Mouse (Mus musculus) kidney, postnatal 4 days (tissue): ENCODE measurements at regions not wholly inside any gene's neighbourhood (a gene's known extent, or its start where the extent isn't known, plus 50 kb on each side); places are given as distances from the start of the nearest gene placed in this dataset.

Source experiments
- DNase-seq, 2 experiments: peaks; one replicate each; pipeline ENCODE4 v3.0.0; 2021; ENCODE audit warnings: mixed read lengths in 2 of 2

- no peak for DNase-seq
These were observed 130.4 kb upstream of the Tmtc2 start for GRCm38 (mm10) chr10:105704472-105705235.

GRCm38 (mm10) chr10:105693131-105693530 lies 118.9 kb upstream of the Tmtc2 start:
- DNase-seq, result no peak

DNA sequence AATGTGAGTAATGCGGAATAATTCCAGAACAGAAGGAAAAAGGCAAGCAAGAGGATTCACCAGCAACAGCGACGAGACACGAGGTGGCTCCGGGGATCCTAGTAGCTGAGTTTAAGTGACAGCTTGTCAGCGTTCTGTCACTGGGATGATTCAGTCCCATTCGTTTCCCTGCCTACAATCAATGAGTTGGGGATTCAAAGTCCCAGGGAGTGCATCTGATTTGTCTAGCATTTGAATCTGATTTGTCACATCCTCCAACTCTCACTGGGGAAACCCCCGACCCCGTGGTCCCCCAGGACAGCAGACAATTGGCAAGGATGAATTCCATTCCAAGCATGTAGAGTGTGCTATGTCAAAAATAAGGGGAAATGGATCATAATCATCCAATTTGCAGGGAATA lies 115.1 kb upstream of the Tmtc2 start:
- no peak for DNase-seq

DNA sequence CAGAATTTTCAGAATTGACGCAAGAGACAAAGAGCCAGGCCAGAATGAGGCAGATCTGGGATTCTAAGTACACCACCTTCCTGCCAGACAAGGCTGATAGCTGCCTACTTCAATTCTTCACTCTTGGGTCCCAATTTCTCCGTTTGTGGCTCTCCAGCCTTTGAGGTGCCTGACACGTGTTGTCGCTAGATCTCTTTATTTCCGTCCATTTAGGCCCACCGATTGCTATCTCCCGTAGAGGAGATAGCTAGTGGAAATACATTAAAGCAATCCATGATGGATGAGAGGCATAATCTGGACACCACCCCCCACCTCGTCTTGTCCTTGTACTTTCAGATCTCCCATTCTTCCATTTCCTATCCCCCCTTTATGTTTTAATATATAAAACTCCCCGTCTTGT lies 114.6 kb upstream of the Tmtc2 start:
- DNase-seq, result no peak

DNA sequence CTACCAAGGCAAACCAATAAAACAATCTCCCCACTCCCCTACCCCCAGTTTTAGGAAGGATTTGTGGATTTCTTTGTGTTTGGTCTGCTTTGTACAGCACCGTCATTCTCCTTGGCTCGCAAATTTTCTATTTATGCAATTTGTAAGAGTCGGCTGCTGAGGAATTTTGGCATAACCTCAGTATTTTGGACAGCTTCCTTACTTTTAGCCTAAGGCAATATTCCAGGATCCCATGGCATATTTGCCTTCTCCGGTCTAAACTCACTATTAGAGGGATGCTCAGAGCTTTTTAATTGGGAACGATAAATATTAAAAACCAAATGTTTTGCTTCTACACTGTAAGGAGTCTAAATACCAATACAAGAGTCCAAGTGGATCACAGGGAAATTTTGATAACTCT lies 112.6 kb upstream of the Tmtc2 start:
- DNase-seq, result no peak

DNA sequence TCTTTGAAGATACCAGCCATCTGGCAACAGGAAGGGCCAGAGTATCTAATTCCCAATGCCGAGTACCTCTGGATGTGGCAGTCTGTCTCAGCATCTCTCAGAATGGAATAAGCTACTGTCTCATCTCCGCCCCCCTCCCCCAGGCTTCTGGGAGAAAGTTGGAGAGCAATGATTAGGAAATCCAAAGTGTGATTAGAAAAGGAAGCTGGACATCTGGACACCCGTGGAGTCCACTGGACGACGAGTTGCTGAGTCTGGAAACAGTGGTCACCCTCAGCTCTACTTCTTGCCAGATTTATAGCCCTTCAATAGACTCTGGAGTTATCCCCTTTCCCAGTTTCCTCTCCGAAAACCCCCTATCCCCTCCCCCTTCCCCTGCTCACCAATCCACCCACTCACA lies 105.3 kb upstream of the Tmtc2 start:
- no peak for DNase-seq

GRCm38 (mm10) chr10:105666959-105667358 lies 92.7 kb upstream of the Tmtc2 start:
- no peak for DNase-seq

- DNase-seq, result no peak
These were observed 86.5 kb upstream of the Tmtc2 start for GRCm38 (mm10) chr10:105660761-105661160.

DNA sequence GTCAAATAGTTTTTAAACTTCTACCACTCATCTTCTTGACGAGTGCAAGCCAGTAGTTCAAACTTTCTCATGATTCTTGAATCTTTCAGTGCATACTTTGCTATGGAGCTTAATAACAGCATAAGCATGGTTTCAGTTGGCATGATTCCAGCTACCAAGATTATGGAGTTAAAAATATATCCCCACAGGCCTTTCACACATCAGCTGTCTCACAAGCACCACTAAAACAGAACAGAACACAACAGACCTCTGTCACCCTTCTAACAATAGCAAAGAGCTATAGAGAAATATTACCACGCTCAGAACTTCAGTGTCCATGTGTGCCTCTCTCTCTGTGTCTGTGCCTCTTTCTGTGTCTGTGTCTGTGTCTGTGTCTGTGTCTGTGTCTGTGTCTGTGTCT lies 82.5 kb upstream of the Tmtc2 start:
- no peak for DNase-seq

DNA sequence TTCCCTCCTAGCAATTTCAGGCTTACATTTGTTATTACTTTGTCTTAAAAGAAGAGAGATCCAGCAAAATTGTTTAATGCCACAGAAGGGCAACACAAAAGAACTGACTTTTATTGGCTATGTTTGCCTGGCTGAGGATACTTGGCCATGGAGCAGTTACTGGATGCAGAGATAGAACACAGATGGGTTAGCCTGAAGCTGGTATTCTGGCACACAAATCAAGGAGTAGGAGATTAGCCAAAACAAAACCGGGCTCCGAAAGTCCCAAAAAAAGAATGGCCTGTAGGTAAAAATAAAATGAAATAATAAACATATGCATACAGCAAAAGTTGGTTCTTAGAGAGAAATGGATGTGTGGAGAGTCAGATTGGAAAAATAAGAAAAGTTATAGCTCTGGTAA lies 78.2 kb upstream of the Tmtc2 start:
- no peak for DNase-seq

DNA sequence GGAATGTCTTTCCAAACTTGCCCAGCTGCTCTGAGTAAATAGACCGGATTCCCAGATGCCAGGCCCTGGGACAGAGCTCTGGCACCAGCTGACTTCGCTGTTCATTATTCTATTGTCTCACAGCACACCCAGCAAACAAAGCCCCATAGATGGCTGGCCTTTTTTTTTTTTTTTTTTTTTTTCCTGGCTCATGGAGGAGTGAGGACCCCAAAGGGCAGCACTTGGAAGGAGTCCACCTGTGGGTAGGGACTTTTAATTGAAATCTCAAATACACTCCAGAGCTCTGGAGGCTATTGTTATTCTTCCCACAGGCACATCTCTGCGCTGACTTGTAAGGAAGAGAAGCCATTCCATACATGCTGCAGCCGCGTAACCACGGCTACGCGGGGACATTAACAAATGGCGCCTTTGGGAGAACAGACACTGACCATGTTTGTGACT lies 64.8 kb upstream of the Tmtc2 start:
- peak in 1 of 2 experiments; percentile 14 for DNase-seq

DNA sequence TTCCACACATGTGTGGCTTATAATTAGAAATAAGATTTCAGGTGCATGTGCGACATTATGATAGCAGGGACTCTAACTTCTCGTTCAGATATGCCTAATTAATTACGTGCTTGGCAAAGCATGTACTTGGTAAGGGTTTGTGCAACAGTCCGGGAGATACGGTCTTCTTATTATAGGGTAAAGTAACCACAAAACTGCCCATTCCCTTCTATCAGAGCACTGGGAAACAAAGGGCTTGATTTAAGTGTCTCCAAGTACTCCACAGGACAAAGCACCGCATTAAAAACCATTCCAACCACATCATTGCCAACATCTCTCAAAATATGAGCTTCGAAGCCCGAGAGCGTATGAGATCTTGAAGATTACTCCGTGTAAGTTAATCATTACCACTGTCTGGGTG lies 64.2 kb upstream of the Tmtc2 start:
- no peak for DNase-seq

DNA sequence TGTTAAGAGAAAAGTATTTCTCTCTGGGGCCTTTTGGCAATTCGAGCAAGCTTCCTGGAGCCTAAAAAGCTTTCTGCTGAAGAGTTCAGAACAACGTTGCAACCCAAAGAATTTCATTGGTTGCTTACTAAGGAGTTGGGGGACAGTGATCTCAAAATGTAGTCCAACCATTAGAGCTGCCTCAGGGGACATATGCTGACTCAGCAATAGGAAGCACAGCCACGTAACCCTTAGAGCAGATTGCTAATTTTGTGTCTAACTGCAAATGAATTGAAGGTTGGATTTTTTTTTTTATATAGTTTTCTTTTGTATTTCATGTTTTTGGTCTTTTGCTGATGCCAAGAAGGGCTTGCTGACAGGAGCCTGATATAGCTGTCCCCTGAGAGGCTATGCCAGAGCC lies 52.6 kb upstream of the Tmtc2 start:
- no peak for DNase-seq

DNA sequence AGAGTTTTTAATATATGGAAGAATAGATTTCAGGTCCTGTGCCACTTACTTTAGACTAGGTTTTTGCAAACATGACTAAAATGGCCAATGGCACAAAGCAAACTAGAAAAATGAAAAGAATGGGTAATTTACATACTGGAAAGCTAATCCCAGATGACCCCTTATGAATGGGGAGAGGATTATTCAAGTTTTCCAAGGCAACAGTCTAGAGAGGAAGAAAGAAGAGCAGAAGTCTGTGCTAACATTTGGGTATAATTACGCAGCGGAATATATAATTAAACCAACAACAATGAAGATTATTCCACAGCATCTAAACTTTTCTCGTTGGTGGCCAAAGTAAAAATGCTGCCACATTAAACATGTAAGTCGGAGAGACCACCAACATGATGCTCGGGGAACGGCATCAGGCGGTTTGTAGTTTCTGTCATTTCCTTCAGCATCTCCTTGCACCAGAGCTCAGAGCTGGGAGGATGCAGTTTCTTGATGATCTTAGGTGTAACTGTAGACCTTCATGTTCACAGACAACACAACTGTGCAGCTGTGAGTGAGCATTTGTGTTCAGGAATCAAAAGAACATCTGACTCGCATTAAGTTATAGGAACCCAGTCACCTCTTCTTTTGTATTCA lies 51.2 kb upstream of the Tmtc2 start:
- no peak for DNase-seq
